ENCODE assay signal across 9 mouse cellular contexts in the genomic region with DNA sequence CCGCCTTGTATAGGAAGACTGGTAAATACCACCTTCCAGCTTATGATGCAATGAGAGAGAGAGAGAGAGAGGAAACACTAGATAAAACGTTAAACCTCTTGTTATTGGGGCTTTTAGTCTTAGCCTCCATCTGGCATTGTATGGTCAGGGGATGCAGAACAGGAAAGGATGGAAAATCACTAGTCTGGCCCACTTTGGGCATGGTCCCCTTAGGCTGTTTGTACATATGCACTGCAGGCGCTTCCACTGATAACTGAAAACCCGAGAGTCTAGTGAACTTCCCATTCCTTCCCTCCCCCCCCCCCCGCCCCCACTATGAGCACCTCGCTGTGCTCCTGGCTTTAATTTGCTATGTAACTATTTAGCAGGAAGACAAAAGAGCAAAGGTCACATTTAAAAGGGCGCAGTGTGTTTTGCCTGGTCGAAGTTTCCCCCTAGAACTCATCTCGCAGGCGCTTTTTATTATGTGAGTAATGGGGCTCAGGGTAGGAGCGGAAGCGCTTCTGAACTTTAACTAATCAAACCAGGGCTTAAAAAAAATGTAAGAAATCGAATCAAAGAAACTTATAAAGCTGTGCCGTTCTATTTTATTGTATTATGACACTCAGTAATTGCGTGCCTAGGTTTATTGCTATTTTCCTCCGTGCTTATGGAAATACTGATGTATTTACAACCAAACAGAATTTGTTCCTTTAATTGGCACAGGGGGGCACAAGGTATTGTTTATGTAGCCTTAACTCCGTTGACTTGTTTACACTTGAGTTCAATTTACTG. TPM values are rescaled to one million over a fixed set of nuclear protein-coding genes. Genes with fewer than 3 reads are reported as not detected.
DNase-seq lines count a peak whose midpoint lies in the region; ATAC-seq lines count a peak whose summit lies in the region.
"Had no signal": no experiment of that assay in that cellular context is flagged by ENCODE, and none has a peak within 500 bp of the region (broad histone marks: within the 10 kb centered on the region; RNA-seq: fewer than 3 reads in every experiment).

No protein-coding gene starts in this region.

- no peaks in the 10 kb centered on the region for H3K9me3 ChIP-seq in kidney, embryonic 14.5 days (ENCODE audit: control insufficient read depth, low read length)
- no peaks in the 10 kb centered on the region for H3K9me3 ChIP-seq in forebrain, embryonic 10.5 days
- H3K9me3 ChIP-seq in limb, embryonic 10.5 days (replicated peaks): no peaks in the 10 kb centered on the region
- H3K9me3 ChIP-seq in neural tube, embryonic 13.5 days: no peaks in the 10 kb centered on the region
- H3K9me3 ChIP-seq: G1E had no signal

- peak overlapping the region; percentile 44 for H3K4me2 ChIP-seq in kidney, embryonic 14.5 days (replicated peaks; ENCODE audit: low read depth, low read length)
- peak overlapping the region; percentile 55 for H3K4me2 ChIP-seq in neural tube, embryonic 13.5 days

- H3K4me3 ChIP-seq in kidney, embryonic 14.5 days (ENCODE audit: low read length): peak overlapping the region; percentile 21
- H3K4me3 ChIP-seq in forebrain, embryonic 10.5 days: peak overlapping the region; percentile 32
- H3K4me3 ChIP-seq in limb, embryonic 10.5 days: peak overlapping the region; percentile 28
- H3K4me3 ChIP-seq in neural tube, embryonic 13.5 days: peak overlapping the region; percentile 27

- 5% methylated on average over 17 of the region's 17 CpGs for WGBS in kidney, embryonic 14.5 days
- WGBS in forebrain, embryonic 10.5 days: 13% methylated on average over 17 of the region's 17 CpGs
- 5% methylated on average over 17 of the region's 17 CpGs for WGBS in limb, embryonic 10.5 days
- 7% methylated on average over 17 of the region's 17 CpGs for WGBS in neural tube, embryonic 13.5 days

- no peak for DNase-seq in kidney, postnatal 10 days
- peak; percentile 37 for DNase-seq in forebrain, embryonic 10.5 days (ENCODE audit: extremely low spot score, low spot score)
- peak; percentile 75 for DNase-seq in limb, embryonic 10.5 days (ENCODE audit: low spot score)
- DNase-seq in right cerebral cortex, postnatal 36 days (ENCODE audit: low spot score in 2 of 2): no peak
- no peak for DNase-seq in left cerebral cortex, adult 9 months (ENCODE audit: low spot score in 2 of 2)
- no peak for DNase-seq in spleen, postnatal 4 days (ENCODE audit: low spot score in 2 of 2)

- no peaks in the 10 kb centered on the region for H3K36me3 ChIP-seq in kidney, embryonic 14.5 days (ENCODE audit: control insufficient read depth, insufficient read depth, low read length)
- no peaks in the 10 kb centered on the region for H3K36me3 ChIP-seq in forebrain, embryonic 10.5 days (replicated peaks)
- H3K36me3 ChIP-seq in limb, embryonic 10.5 days: peaks cover 28% of the 10 kb centered on the region
- no peaks in the 10 kb centered on the region for H3K36me3 ChIP-seq in neural tube, embryonic 13.5 days
- H3K36me3 ChIP-seq: G1E had no signal

- H3K9ac ChIP-seq in kidney, embryonic 14.5 days (ENCODE audit: low read depth, low read length): peak overlapping the region; percentile 37; the same call in 1 of the 2 replicates
- peak overlapping the region; percentile 18; the same call in 1 of the 2 replicates for H3K9ac ChIP-seq in neural tube, embryonic 13.5 days

- peak; percentile 77 for ATAC-seq in kidney, embryonic 14.5 days (ENCODE audit: low FRiP score, low TSS enrichment)
- ATAC-seq in neural tube, embryonic 13.5 days (ENCODE audit: low read depth): 0 out of 2 replicates have a peak, but pooled peaks have one; percentile 70

- no peaks in the 10 kb centered on the region for H3K27me3 ChIP-seq in kidney, embryonic 14.5 days (ENCODE audit: control insufficient read depth, insufficient read depth, low read length)
- no peaks in the 10 kb centered on the region for H3K27me3 ChIP-seq in forebrain, embryonic 10.5 days (ENCODE audit: poor library complexity, severe bottlenecking)
- H3K27me3 ChIP-seq in limb, embryonic 10.5 days (ENCODE audit: low read depth, poor library complexity, severe bottlenecking): no peaks in the 10 kb centered on the region
- no peaks in the 10 kb centered on the region for H3K27me3 ChIP-seq in neural tube, embryonic 13.5 days

- peak overlapping the region; percentile 78 for H3K27ac ChIP-seq in kidney, embryonic 14.5 days (ENCODE audit: low read depth, low read length)
- H3K27ac ChIP-seq in forebrain, embryonic 10.5 days: peak overlapping the region; percentile 78
- H3K27ac ChIP-seq in limb, embryonic 10.5 days: peak overlapping the region; percentile 89
- 0 out of 2 replicates have a peak overlapping the region, but pooled peaks have one; percentile 7 for H3K27ac ChIP-seq in neural tube, embryonic 13.5 days (replicated peaks)

- H3K4me1 ChIP-seq in kidney, embryonic 14.5 days (ENCODE audit: control insufficient read depth, insufficient read depth, low read length): peaks cover 10% of the 10 kb centered on the region; the same call in 1 of the 2 replicates
- peaks cover 26% of the 10 kb centered on the region for H3K4me1 ChIP-seq in forebrain, embryonic 10.5 days
- peaks cover 56% of the 10 kb centered on the region for H3K4me1 ChIP-seq in limb, embryonic 10.5 days
- peaks cover 14% of the 10 kb centered on the region for H3K4me1 ChIP-seq in neural tube, embryonic 13.5 days (replicated peaks)

RNA-seq across cellular contexts. Expression of a gene that starts 40.1 kb away (rescaled TPM):
- polyA plus RNA-seq in kidney, embryonic 14.5 days (2014; fragmentation: Nextera tagmentation; extraction: Ambion mirVana): 59.7 and 67.9 TPM in 2 replicates
- polyA plus RNA-seq in forebrain, embryonic 10.5 days (2016; fragmentation: Nextera tagmentation; extraction: Ambion mirVana): 24.3 and 25.5 TPM in 2 replicates
- 58.8 and 63.8 TPM in 2 replicates for polyA plus RNA-seq in limb, embryonic 10.5 days (2016; fragmentation: Nextera tagmentation; extraction: Ambion mirVana)
- polyA plus RNA-seq in neural tube, embryonic 13.5 days (2015; fragmentation: Nextera tagmentation; extraction: Ambion mirVana): 3.6 and 3.9 TPM in 2 replicates
- polyA plus RNA-seq: G1E had no signal

Comparison
In these comparisons a context has a peak if more than half of its experiments do, and no peak if none do; other contexts are left out.
1. H3K27ac ChIP-seq: peak in every context shown above with its lines; median percentile 89 in limb, embryonic 10.5 days; 78 in kidney, embryonic 14.5 days; 78 in forebrain, embryonic 10.5 days; 7 in neural tube, embryonic 13.5 days.
2. DNase-seq: peak in forebrain, embryonic 10.5 days (single experiment) and limb, embryonic 10.5 days (single experiment); none in kidney, postnatal 10 days (single experiment), right cerebral cortex, postnatal 36 days (0 of 2), left cerebral cortex, adult 9 months (0 of 2) and spleen, postnatal 4 days (0 of 2).
3. Peak in every context shown above with its lines, with median percentiles within 50 percentile points of each other: H3K4me3 ChIP-seq.